Mouse (Mus musculus) hindbrain, embryonic 10.5 days (tissue): ENCODE measurements around the gene Secisbp2. TPM values are rescaled to one million over a fixed set of nuclear protein-coding genes. Genes with fewer than 3 reads are reported as not detected.

ENCODE experiments used
- DNase-seq: peaks from one replicate; pipeline ENCODE4 v3.0.0-alpha.2; 2017; ENCODE audit warnings: low spot score
- H3K27ac ChIP-seq: fragments of 300-500 bp; sonication (generic); 2 replicates; pipeline ENCODE4 v1.5.1; 2016; ENCODE audit warnings: mild to moderate bottlenecking, moderate library complexity
- H3K27me3 ChIP-seq: fragments of 300-500 bp; sonication (generic); 2 replicates; pipeline ENCODE4 v1.6.1; 2016; ENCODE audit warnings: mild to moderate bottlenecking; ENCODE audit not compliant: poor library complexity, insufficient read depth, severe bottlenecking
- H3K36me3 ChIP-seq: fragments of 300-500 bp; sonication (generic); 2 replicates; pipeline ENCODE4 v1.6.1; 2016; ENCODE audit warnings: mild to moderate bottlenecking, moderate library complexity
- H3K4me1 ChIP-seq: fragments of 300-500 bp; sonication (generic); replicated peaks from 2 replicates; pipeline ENCODE4 v1.6.1; 2016; ENCODE audit warnings: mild to moderate bottlenecking
- H3K4me3 ChIP-seq: fragments of 300-500 bp; sonication (generic); 2 replicates; pipeline ENCODE4 v1.5.1; 2016; ENCODE audit warnings: mild to moderate bottlenecking, moderate library complexity
- H3K9me3 ChIP-seq: fragments of 300-500 bp; sonication (generic); 2 replicates; pipeline ENCODE4 v1.6.1; 2016; ENCODE audit warnings: mild to moderate bottlenecking, moderate library complexity
- WGBS: fragments of 180-500 bp; shearing (Covaris S2); methylation state at CpG from one replicate; pipeline ENCODE4 v1.1.7; 2016; 5-methylcytosine and 5-hydroxymethylcytosine counted together
- polyA plus RNA-seq: library from polyadenylated mRNA; unstranded; fragments of >200 nt; fragmentation: Nextera tagmentation; extraction: Ambion mirVana; gene quantifications from 2 replicates; pipeline ENCODE4 v1.2.1, GENCODE M21; 2016

The Secisbp2 gene
- 27.4 and 31.6 TPM in 2 replicates for polyA plus RNA-seq

DNA sequence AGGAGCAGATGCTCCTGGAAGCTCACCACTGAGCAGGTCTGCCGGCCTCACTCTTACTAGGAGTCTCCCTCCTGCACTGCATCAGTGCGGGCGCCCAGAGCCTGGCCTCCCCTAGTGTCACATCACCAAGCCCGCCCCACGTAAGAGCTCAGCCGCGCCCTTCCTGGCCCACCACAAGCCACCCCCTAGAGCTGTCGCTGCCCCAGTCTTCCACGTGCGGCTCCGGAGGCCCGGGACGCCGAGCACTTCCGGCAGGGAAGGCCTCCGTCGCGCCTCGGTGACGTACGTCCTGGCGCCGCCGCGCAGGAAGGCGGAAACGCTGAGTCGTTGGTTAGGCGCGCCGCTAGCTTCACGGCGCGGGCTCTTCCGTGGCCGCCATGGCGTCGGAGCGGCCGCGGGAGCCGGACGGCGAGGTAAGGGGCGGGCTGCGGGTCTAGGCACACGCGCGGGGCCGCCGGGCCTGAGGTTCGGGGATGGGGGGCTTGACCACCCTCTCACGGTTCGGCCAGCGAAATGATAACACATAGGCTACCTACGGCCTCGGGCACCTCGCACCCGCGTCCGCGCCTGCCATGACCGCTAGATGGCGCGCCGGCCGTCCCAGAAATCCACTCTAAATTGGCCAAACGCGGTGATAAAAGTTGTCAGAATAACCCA is at the start of gene Secisbp2:
Secisbp2 (plus strand) TSS at position 290 of the 657 bp plus-strand sequence.
- no peaks in the 10 kb centered on the region for H3K27me3 ChIP-seq
- DNase-seq = peak; percentile 91
- peak within 1 kb of the TSS; percentile 77 for H3K4me3 ChIP-seq
- H3K4me1 ChIP-seq = peaks cover 43% of the 10 kb centered on the region
- peaks cover 58% of the 10 kb centered on the region for H3K36me3 ChIP-seq
- WGBS = under 1% methylated on average over 69 of the region's 69 CpGs
- H3K9me3 ChIP-seq = no peaks in the 10 kb centered on the region
- H3K27ac ChIP-seq = peak within 1 kb of the TSS; percentile 94

GRCm38 (mm10) chr13:51602764-51603163 is 48.7 kb upstream of the Secisbp2 start:
- Histone ChIP-seq H3K36me3 (no peaks in the 10 kb centered on the region), H3K4me3 (no peak overlapping the region), H3K27me3 (no peaks in the 10 kb centered on the region), H3K27ac (peak overlapping the region; percentile 62), H3K9me3 (no peaks in the 10 kb centered on the region), H3K4me1 (peaks cover 15% of the 10 kb centered on the region)
- 84% methylated on average over 8 of the region's 8 CpGs for WGBS
- DNase-seq = no peak

- Histone ChIP-seq H3K4me1 (peaks cover 15% of the 10 kb centered on the region), H3K27ac (peak overlapping the region; percentile 62), H3K4me3 (peak overlapping the region; percentile 31), H3K9me3 (no peaks in the 10 kb centered on the region), H3K27me3 (no peaks in the 10 kb centered on the region), H3K36me3 (no peaks in the 10 kb centered on the region)
- WGBS = 39% methylated on average over 16 of the region's 16 CpGs
- peak; percentile 73 for DNase-seq
These were observed 48.1 kb upstream of the Secisbp2 start for GRCm38 (mm10) chr13:51603221-51603893.

DNA sequence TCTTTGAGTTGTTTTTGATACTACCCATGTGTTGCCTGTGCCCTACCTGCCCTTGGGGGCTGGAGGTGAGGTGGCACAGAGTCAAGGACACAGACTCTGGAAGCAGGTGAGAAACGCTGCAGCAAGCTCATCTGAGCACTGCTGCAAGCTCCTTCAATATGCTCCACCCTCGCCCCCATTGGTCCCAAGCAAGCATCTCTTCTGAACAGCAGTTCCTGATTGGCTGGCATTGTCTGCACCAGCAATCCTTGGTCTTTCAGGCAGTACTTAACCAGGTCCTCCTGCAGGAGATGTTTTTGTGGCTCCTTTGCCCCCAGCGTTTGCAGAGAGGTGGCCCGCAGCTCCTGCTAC is 47.6 kb upstream of the Secisbp2 start:
- H3K4me1 ChIP-seq = peaks cover 15% of the 10 kb centered on the region
- H3K4me3 ChIP-seq = no peak overlapping the region
- no peaks in the 10 kb centered on the region for H3K9me3 ChIP-seq
- DNase-seq = peak; percentile 32
- peak overlapping the region; percentile 62; the same call in 1 of the 2 replicates for H3K27ac ChIP-seq
- no peaks in the 10 kb centered on the region for H3K36me3 ChIP-seq
- no peaks in the 10 kb centered on the region for H3K27me3 ChIP-seq
- WGBS = 44% methylated on average over 4 of the region's 4 CpGs

DNA sequence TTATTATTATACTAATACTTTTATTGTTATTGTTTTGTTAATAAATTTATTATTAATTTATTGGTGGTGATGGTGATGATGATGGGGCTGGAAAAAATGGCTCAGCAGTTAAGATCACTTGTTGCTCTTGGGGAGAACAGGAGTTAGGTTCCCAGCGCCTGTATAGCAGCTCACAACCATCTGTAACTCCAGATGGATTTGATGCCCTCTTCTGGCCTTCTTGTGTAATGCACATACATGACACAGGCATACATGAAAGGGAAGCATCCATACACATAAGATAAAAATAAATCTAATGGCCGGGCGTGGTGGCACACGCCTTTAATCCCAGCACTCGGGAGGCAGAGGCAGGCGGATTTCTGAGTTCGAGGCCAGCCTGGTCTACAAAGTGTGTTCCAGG is 42.3 kb upstream of the Secisbp2 start:
- H3K36me3 ChIP-seq = no peaks in the 10 kb centered on the region
- no peaks in the 10 kb centered on the region for H3K9me3 ChIP-seq
- 91% methylated on average over 7 of the region's 7 CpGs for WGBS
- no peak overlapping the region for H3K4me3 ChIP-seq
- peaks cover 7% of the 10 kb centered on the region for H3K4me1 ChIP-seq
- no peaks in the 10 kb centered on the region for H3K27me3 ChIP-seq
- DNase-seq = no peak
- H3K27ac ChIP-seq = no peak overlapping the region

DNA sequence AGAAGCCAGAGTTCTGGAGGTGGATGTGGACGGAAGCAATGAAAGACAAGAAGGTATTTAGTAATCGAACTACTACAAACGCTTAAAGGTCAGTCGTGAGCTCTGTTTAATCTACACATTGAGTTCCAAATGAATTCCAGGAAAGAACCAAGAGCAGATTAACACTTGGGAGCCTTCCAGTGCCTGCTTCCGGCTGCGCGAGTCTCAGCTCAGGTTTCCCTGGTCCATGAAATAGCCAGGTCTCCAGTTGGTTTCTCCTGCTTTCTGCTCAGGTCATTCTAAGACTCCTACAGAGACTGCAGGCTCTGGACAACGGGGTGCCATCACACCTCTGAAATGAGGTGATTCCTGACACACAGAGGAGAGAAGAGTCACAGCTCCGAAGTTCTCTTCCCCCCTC is 40.4 kb upstream of the Secisbp2 start:
- Histone ChIP-seq H3K36me3 (no peaks in the 10 kb centered on the region), H3K27me3 (no peaks in the 10 kb centered on the region), H3K9me3 (no peaks in the 10 kb centered on the region), H3K4me1 (peaks cover 11% of the 10 kb centered on the region; the same call in 1 of the 2 replicates), H3K4me3 (no peak overlapping the region), H3K27ac (no peak overlapping the region)
- 31% methylated on average over 9 of the region's 9 CpGs for WGBS
- DNase-seq = peak; percentile 9

- Histone ChIP-seq H3K36me3 (no peaks in the 10 kb centered on the region), H3K27ac (no peak overlapping the region), H3K4me3 (no peak overlapping the region), H3K4me1 (peaks cover 16% of the 10 kb centered on the region), H3K9me3 (no peaks in the 10 kb centered on the region), H3K27me3 (no peaks in the 10 kb centered on the region)
- no peak for DNase-seq
- WGBS = 55% methylated on average over 5 of the region's 5 CpGs
These were observed 40.0 kb upstream of the Secisbp2 start for GRCm38 (mm10) chr13:51611500-51611899.

- DNase-seq = no peak
- no peaks in the 10 kb centered on the region for H3K36me3 ChIP-seq
- H3K27ac ChIP-seq = no peak overlapping the region
- no peaks in the 10 kb centered on the region for H3K27me3 ChIP-seq
- no peaks in the 10 kb centered on the region for H3K9me3 ChIP-seq
- H3K4me1 ChIP-seq = peaks cover 33% of the 10 kb centered on the region
- H3K4me3 ChIP-seq = no peak overlapping the region
- 59% methylated on average over 10 of the region's 10 CpGs for WGBS
These were observed 35.7 kb upstream of the Secisbp2 start for GRCm38 (mm10) chr13:51615815-51616214.

GRCm38 (mm10) chr13:51616417-51617044 is 35.0 kb upstream of the Secisbp2 start:
- Histone ChIP-seq H3K4me3 (no peak overlapping the region), H3K36me3 (no peaks in the 10 kb centered on the region), H3K9me3 (no peaks in the 10 kb centered on the region), H3K4me1 (peaks cover 27% of the 10 kb centered on the region), H3K27me3 (no peaks in the 10 kb centered on the region), H3K27ac (peak overlapping the region; percentile 59)
- peak; percentile 11 for DNase-seq
- WGBS = 6% methylated on average over 12 of the region's 12 CpGs

GRCm38 (mm10) chr13:51617306-51617705 is 34.2 kb upstream of the Secisbp2 start:
- no peak for DNase-seq
- Histone ChIP-seq H3K4me1 (peaks cover 26% of the 10 kb centered on the region), H3K36me3 (no peaks in the 10 kb centered on the region), H3K9me3 (no peaks in the 10 kb centered on the region), H3K27me3 (no peaks in the 10 kb centered on the region), H3K4me3 (no peak overlapping the region), H3K27ac (no peak overlapping the region)
- WGBS = 59% methylated on average over 1 of the region's 1 CpGs

DNA sequence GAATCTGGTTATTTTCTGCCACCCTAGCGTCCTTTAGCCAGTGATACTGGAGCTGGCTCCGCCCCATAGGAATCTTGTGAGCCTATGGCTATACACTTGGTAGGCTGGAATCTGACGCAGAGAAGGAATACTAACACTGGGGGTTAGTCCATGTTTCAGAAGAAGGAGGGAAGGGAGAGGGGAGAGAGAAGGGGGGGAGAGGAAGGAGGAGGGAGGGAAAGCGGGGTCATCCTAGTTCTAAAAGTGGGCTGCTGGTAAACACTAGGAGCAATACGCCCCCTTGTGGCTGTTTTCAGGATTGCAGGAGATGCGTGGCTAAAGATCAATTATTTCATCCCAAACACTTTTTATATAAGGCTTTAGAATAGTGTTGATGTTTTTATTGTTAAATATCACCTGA is 33.6 kb upstream of the Secisbp2 start:
- 17% methylated on average over 6 of the region's 6 CpGs for WGBS
- no peaks in the 10 kb centered on the region for H3K27me3 ChIP-seq
- peak; percentile 83 for DNase-seq
- H3K36me3 ChIP-seq = no peaks in the 10 kb centered on the region
- H3K27ac ChIP-seq = no peak overlapping the region
- peaks cover 26% of the 10 kb centered on the region for H3K4me1 ChIP-seq
- H3K9me3 ChIP-seq = no peaks in the 10 kb centered on the region
- H3K4me3 ChIP-seq = peak overlapping the region; percentile 23; the same call in 1 of the 2 replicates

- 11% methylated on average over 9 of the region's 9 CpGs for WGBS
- no peaks in the 10 kb centered on the region for H3K36me3 ChIP-seq
- H3K4me1 ChIP-seq = peaks cover 26% of the 10 kb centered on the region
- peak; percentile 38 for DNase-seq
- no peaks in the 10 kb centered on the region for H3K9me3 ChIP-seq
- H3K27me3 ChIP-seq = no peaks in the 10 kb centered on the region
- H3K4me3 ChIP-seq = 0 out of 2 replicates have a peak overlapping the region, but pooled peaks have one; percentile 13
- H3K27ac ChIP-seq = no peak overlapping the region
These were observed 32.9 kb upstream of the Secisbp2 start for GRCm38 (mm10) chr13:51618602-51619001.

DNA sequence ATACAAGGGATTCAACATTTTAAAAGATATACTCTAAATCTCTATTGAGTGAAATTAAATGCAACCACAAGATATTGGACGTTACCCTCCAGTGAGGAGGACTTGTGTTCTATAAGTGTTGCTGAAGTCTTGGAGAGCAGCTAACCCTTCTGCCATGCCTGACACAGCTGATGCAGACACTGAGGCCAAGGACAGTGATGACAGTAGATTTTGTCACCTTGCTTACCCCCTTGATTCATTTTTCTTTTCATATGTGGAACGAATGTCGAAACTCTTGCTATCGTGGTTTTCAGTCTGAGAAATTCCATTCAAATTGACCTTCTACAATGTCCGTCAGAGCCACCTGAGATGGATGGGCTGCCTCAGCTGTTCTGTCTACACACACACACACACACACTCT is 28.9 kb upstream of the Secisbp2 start:
- no peaks in the 10 kb centered on the region for H3K9me3 ChIP-seq
- no peak for DNase-seq
- WGBS = 91% methylated on average over 5 of the region's 5 CpGs
- H3K36me3 ChIP-seq = no peaks in the 10 kb centered on the region
- H3K4me3 ChIP-seq = no peak overlapping the region
- no peak overlapping the region for H3K27ac ChIP-seq
- no peaks in the 10 kb centered on the region for H3K27me3 ChIP-seq
- peaks cover 12% of the 10 kb centered on the region for H3K4me1 ChIP-seq
